Mouse (Mus musculus): ENCODE data around the gene Atn1.
"Not testable (repeated sequence)": the region's sequence is repeated elsewhere in the genome, so short reads cannot be mapped to it uniquely, and the experiment has no call there.

The Atn1 gene

DNA sequence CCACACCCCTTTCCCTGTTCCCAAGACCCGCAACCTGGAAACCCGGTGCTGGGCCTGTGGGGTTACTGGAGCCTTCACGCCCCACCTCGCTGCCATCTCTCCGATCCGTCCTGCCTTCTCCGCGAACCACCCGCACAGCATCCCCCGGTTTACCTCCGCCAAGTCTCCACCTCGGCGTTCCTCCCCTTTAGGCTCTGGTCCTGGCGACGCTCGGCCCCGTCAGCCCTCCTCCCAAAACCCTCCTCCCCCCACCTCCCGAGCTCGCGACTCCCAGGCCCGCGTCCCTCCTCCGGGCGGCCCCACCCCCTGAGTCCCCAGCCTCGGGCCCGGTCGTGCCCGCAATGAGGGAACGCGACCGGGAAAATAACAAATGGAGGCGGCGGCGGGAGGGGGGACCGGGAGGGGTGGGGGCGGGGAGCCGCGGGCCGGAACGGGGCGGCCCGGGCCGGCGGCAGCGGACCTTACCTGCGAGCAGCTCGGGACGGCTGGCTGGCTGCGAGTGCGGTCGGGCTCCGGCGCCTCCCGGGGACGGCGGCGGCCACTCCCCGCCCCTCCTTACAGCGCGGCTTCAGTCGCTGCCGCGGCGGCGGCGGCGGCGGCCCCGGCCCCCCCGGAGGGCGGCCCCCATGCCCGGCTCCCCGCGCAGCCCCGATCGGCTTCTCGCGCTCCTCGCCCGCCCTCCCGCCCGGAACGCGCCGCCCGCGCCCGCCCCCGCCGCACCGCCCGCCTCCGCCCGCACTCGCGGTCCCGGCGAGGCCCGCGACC, at the start of gene Atn1, which contains the start of gene Gm45234:
TSS of gene Atn1 (minus strand) at position 694 of the 765 bp plus-strand sequence.
TSS of gene Gm45234 (minus strand) at position 191 of the 765 bp plus-strand sequence.
- DNase-seq (ENCODE audit: low read depth, low spot score), result no peak

DNA sequence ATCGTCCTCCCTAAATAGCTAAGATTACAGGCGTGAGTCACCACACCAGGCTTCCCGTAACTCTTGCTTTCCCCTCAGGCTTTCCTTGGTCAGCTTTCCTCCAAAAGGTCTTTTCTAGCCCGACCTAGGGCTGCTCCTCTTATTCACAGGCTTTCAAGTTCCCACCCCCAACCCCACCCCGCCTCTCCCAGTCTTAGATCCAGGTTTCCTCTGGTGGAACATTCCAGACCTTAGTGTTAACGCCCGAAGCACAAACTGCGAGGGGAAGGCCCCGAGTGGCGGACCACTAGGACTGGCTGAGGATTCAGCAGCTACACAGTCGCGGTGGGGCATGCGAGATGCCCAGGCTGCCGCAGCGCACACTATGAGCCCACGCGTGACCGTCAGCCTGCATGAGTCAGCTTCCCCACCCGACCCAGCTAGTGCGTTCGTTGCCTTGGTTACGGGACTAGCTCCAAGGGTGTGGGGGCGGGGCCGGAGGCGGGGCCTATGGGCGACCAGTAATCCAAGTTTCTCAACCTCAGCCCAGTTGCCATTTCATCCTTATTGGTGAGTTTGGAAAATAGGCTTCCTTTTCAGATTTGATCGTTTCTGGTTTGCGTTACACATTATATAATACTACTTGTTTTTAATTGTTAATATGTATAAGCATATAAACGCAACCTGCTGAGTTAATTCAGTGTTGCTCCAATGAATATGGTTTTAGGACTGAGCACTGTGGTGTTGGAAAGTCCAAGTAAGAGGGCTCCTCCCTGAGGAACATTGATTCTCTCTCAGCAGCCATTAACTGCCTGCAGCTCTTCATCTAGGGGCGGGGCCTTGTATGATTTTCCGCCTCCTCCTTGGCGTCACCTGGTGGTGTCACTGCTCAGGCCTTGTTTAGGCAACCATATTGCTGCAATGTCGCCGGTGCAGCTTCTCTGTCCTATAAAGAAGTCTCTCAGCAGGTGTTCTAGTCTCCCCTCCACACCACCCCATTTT, 49.3 kb upstream of the Atn1 start:
- peak; percentile 78 for DNase-seq (ENCODE audit: low read depth, low spot score)

DNA sequence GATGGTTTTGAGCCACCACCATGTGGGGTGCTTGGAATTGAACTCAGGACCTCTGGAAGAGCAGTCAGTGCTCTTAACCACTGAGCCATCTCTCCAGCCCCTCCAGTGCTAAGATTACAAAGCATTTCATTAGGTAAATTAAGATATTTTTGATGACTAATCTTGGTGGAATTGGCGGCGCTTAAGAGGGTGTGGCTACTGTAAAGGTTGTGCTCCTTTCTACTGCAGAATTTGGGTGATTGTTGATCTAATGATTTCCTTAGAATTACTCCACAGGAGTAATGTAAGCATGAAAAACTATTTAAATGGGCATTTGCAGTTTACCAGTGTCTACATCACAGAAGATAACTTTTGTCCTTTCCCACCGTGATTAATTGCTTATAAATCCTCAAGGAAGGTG, 48.0 kb upstream of the Atn1 start:
- no peak for DNase-seq (ENCODE audit: low read depth, low spot score)

DNA sequence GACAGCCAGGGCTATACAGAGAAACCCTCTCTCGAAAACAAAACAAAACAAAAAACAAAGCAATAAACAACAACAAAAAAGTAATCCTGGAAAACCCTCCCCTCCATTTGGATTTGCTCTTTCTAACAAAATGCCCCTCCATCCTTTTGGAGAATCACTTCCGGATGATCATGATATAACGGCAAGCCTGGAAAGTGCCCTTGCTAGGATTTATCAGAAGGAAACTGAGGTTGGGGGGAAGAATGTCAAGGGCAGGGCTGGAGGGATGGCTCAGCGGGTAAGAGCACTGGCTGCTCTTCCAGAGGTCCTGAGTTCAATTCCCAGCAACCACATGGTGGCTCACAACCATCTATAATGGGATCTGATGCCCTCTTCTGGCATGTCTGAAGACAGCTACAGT, 47.4 kb upstream of the Atn1 start:
- not testable (repeated sequence) for DNase-seq (ENCODE audit: low read depth, low spot score)

DNA sequence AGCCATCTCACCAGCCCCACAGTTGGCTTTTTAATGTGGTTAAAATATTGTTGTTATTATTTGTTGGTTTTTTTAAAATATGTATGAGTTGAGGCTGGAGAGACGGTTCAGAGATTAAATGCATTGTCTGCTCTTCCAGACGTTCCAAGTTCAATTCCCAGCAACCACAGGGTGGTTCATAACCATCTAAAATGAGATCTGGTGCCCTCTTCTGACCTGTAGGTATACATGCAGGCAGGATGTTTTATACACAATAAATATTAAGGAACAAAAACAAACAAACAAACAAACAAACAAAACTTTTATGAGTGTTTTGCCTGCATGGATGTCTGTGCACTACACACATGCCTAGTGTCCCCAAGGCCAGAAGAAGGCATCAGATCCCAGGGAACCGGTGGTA, 46.7 kb upstream of the Atn1 start:
- no peak for DNase-seq (ENCODE audit: low read depth, low spot score)

DNA sequence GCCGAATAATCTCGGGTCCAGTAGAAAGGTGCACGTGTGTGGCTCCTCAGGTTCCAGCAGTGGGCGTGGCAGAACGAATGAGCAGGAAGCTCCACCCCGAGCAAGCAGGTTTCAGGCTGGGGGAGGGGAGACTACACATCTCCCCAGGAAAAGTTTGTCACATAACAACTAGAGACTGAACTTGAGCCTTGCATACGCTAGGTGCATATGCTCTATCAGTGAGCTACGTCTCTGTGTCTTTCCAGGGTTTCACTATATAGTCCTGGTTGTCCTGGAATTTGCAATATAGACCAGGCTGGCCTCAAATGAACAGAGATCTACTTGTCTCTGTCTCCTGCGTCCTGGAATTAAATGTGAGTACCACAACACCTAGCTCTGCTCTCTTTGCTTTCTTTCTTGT, 46.1 kb upstream of the Atn1 start:
- DNase-seq (ENCODE audit: low read depth, low spot score), result not testable (repeated sequence)

DNA sequence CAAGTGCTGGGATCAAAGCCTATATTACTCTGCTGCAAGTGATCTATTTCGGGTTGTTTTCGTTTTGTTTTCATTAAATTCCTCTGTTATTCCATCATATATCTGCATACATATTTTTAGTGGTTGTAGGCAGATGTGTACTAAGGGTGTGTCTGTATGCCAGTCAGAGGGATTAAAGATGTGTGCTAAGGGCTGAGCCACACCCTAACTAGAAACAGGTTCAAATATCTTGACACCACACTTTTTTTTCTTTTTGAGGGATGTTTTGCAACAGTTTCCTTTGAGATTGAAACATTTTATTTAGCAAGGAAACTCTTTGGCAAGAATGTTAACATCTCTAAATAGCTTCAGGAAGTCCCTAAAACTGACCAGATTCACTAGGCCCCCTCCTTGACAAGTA, 39.9 kb upstream of the Atn1 start:
- no peak for DNase-seq (ENCODE audit: low read depth, low spot score)

DNA sequence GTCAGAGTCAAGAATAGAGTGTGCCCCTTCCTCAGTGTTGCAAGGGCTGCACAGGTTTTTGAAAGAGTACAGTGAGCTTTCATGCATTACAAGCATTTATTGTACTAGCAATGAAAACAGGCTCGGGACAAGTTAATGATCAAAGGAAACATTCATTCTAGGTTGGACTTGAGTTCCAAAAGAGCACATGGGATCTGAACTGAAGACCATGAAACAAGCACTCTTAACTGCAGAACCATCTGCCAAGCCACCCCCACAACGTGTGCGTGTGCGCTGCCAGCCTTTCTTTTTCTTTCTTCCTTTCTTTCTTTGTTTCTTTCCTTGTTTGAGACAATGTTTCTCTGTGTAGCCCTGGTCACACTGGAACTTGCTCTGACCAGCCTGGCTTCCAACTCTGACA, 39.5 kb upstream of the Atn1 start:
- no peak for DNase-seq (ENCODE audit: low read depth, low spot score)

DNA sequence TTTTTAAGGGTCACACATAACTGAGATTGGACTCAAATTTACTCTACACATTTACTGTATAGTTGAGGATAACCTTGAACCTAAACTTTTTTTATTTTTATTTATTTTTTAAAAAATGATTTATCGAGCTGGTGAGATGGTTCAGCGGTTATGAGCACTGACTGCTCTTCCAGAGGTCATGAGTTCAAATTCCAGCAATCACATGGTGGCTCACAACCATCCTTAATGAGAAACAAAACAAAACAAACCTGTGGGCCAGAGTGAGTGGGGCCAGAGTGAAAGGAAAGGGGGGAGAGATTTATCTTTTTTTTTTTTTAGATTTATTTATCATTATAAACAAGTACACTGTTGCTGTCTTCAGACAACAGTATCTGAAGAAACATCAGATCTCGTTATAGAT, 35.6 kb upstream of the Atn1 start:
- no peak for DNase-seq (ENCODE audit: low read depth, low spot score)

DNA sequence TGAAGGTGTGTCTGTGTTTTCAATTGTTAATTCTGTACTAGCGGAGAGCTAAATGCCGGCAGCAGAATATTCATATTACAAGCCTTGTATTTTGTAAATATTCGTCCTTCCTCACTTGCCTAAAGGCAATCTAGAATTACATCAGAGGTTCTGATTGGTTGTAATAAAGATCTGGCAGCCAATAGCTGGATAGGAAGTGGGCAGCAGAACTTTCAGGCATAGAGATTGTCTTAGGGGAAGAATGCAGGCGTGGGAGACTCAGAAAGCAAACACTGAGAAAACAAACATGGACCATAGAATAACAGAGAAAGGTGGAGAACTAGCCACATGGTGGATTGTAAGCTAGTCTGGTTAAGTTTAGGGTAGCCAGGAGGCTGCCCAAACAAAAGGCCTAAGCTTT, 33.8 kb upstream of the Atn1 start:
- DNase-seq (ENCODE audit: low read depth, low spot score), result no peak

DNA sequence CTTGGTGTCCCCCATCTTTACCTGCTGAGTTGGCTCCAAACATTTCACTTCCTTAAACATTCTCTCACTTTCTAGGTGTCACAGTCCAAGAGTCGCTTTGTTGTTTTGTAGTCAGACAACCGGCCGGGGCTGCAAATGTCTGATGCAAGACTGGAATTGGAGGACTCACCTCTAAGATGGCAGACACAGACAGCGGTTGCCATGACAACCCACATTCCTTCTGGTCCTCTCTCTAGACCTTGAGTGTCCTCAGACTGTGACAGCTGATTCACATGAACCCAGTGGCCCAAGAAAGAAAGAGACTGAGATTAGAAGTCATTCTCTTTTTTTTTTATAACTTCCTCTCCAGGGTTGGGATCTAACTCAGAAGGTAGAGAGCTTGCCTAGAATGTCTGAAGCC, 33.2 kb upstream of the Atn1 start:
- DNase-seq (ENCODE audit: low read depth, low spot score), result no peak

DNA sequence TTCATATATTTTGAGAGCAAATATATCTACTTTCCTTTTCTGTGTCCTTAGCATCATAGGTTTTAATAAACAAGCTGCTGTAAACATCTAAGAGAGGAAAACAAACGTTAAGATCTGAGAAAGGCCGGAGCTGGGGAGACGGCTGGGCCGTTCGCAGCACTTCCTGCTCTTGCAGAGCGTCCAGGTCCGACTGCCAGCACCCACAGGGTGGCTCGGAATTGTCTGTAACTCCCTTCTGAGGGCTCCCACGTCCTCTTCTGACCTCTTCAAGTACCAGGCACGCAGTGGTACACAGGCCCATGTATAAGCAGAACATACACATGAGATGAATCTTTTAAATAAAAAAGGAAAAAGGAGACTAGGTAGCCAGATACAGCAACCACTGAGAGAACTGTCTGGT, 31.4 kb upstream of the Atn1 start:
- no peak for DNase-seq (ENCODE audit: low read depth, low spot score)

DNA sequence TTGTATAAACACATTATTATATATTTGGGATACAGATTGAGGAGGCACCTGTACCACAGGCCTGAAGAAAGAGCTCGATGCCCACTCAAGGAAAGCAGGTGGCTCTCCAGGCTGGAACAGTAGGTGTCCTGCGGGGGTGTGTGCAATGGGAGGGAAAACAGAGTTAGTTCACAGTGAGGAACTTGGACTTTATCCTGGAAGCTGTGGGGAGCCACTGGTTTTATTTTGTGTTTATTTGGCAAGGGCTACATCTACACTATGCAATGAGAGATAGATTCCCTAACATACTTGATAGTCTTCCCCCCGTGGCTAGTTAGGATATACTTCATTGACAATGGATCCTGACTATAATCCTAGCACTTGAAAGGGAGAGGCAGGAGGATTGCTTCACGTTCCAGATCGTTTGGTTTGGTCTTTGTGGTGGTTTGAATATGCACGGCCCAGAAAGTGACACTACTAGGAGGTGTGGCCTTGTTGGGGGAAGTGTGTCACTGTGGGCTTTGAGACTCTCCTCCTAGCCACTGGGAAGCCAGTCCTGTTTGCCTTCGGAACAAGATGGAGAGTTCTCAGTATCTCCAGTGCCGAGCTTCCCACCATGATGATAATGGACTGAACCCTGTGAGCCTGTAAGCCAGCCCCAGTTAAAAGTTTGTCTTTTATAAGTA, 30.6 kb upstream of the Atn1 start:
- DNase-seq (ENCODE audit: low read depth, low spot score), result no peak

DNA sequence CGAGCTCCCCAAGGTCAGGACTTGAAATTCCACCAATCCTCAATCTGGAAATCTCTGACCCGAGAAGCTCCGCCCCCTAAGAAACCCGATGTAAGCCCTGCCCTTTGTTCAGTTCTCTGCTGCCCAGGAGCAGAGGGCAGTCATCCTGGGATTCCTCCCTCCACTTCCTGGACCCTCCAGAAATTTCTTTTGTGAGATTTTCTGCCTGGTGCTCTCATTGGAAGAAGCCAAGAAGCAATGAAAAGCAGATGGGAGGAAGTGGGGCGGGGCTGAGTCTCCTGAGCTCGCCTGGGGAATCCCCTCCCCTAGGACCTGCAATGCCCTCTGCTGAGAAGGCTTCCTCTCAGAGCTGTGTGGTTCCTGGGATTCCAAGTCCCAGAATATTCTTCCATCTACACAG, 26.1 kb upstream of the Atn1 start:
- no peak for DNase-seq (ENCODE audit: low read depth, low spot score)

DNA sequence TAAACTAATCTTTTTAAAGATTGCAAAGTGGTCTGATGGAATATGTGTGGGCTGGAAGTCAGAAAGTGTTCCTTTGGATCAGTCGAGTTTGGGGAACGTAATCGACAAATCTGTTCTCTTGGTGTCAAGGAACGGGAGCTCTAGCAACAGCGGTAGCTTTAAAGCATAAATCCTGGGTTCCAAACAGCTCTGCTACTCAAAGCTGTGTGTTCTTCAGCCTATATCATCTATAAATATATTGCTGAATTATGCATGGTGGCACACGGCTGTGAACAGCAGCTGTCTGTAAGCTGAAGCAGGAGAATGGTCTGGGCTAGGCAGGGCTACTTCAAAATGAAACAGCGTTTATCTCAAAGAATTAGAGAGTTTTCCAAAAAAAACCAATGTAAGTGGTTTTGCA, 24.6 kb upstream of the Atn1 start:
- DNase-seq (ENCODE audit: low read depth, low spot score), result no peak

DNA sequence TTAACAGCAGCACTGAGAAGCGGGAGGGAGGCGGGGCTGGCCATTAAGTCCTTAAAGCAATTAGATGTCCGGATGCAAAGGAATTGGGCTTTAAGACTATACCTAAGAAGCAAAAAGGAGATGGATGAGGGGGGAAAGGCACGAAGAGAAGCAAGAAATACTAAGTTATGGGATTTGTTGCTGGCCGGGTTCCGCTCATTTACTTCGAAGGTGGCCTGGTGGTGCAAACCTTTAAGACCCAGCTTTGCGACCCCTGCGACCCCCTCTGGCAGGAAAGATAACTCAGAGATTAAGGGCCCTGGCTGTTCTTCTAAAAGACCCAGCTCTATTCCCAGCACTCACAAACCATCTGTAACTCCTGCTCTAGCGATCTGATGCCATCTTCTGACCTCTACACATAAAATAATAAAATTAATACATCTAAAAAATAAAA, 23.7 kb upstream of the Atn1 start:
- DNase-seq (ENCODE audit: low read depth, low spot score), result no peak

DNA sequence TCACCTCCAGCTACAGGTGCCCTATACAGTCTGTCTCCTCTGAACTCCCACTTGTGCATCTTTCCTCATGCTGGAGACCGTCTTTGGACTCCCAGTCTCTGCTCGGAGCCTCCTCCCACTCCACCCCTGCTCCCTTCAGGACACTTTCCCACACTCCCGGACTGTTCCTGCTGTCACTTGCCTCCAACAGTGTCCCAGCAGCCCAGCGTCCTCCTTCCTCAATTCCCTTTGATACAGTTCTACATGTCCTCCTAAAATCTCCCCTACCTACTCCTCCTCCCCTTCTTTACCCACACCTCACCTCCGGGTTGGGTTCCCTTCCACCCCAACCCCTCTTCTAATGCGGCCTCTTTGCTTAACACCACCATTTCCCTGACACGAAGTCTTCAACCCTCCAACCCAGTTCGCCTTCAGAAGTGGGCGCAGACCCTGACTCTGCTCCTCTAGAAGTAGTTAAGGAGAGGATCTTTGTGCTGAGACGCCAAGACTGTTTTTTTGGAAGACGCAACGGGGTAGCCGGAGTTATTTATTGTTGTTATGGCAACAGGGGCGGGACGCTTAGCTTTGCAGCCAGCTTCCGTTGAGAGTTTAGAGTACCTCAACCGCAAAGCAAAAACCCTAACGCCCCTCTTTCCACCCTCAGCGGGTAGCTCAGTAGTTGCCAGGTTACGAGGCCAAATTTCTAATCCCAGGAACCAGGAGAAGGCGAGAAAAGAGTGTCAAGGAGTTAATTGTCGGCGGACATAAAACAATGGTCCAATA, 23.1 kb upstream of the Atn1 start, which contains the start of gene Lrrc23:
TSS of gene Lrrc23 (minus strand) at position 506 of the 762 bp plus-strand sequence.
- DNase-seq (ENCODE audit: low read depth, low spot score), result no peak

DNA sequence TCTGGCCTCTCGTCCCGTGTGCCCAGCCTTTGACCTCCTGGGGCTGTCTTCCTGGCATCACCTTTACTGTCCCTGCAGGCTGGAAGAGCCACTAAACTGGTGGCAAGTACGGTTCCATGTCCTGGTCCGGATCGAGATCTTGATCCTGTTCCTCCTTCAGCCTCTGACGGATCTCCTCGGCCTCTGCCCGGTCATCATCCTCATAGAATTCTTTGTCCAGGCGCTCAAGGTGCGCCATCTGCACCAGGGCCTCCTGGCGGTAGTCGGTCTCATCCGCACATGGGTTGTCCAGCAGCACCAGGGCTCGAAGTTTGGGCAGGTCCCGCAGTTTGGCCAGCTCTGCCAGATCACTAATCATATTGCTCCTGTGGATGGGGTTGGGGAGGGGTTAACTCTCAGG, 14.2 kb upstream of the Atn1 start:
- DNase-seq (ENCODE audit: low read depth, low spot score), result no peak

DNA sequence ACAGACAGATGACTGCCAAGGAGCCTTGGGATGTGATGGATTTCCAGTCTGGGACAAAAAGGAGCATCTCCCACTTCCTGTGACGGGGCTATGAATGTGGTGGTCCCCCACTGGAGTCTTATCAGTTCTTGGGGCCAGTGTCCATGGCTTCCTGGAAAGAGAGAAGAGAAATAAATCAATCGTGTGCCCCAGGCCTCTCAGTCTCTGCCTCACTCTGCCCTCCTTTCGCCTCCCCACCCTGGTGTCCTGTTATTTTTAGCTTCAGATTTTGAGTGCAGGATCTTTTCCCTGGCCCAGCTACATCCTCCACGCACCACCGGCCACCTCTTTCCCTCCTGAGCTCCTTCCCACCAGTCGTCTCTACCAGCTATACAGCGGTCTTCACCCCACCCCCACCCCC, 13.7 kb upstream of the Atn1 start:
- no peak for DNase-seq (ENCODE audit: low read depth, low spot score)

DNA sequence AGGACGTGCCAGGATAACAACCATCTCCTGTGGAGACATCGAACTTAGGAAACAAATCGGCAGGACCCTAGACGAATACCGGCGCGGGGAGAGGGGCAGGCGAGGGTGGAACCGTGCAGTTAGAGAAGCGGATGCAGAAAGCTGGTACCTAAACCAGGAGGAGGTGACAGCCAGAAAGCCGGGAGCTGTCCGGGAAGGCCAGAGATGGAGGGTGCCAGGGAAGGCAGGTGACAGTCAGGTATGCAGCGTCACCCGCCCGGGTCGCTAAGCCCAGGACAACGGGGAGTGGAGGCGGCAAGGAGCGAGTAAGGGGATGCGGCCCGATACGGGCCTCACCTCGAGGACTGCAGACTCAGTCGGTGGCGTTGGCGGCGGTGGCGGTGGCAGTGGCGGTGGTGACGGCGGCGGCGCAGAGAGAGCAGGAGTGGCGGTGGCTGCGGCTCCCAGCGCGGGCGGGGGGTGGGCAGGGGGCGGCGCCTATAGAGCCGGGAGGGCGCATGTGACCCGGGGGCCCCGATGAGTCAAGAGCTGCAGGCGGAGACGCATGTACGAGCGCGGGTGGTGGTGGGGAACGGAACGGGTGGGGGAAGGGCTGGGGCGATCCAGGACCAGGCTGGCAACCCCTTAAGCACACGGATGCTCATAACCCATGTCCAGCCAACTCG, 12.9 kb upstream of the Atn1 start, which contains the start of gene Eno2:
TSS of gene Eno2 (minus strand) at position 573 of the 665 bp plus-strand sequence.
- DNase-seq (ENCODE audit: low read depth, low spot score), result no peak

DNA sequence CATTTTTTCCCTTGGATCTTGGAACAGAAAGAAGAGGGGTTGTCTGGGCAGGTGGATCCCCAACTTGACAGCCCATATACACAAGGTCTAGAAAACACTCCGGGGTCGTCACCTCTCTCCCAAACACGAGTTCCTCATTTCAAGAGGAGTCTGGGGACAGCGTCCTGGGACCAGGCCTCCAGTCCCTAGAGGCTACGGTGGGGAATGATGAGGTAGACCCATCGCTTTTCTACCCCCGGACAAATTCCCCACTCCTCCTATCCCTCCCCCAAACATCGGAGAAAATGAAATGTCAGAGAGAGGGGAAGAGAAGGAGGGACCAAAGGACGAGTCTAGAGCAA, 12.3 kb upstream of the Atn1 start:
- no peak for DNase-seq (ENCODE audit: low read depth, low spot score)
